Mouse (Mus musculus): ENCODE results near the gene Lypd3.
A peak's percentile ranks its signal among the peaks of the same experiment; 100 is the strongest.
"Not testable (repeated sequence)": the region's sequence is repeated elsewhere in the genome, so short reads cannot be mapped to it uniquely, and the experiment has no call there.

Lypd3 gene

DNA sequence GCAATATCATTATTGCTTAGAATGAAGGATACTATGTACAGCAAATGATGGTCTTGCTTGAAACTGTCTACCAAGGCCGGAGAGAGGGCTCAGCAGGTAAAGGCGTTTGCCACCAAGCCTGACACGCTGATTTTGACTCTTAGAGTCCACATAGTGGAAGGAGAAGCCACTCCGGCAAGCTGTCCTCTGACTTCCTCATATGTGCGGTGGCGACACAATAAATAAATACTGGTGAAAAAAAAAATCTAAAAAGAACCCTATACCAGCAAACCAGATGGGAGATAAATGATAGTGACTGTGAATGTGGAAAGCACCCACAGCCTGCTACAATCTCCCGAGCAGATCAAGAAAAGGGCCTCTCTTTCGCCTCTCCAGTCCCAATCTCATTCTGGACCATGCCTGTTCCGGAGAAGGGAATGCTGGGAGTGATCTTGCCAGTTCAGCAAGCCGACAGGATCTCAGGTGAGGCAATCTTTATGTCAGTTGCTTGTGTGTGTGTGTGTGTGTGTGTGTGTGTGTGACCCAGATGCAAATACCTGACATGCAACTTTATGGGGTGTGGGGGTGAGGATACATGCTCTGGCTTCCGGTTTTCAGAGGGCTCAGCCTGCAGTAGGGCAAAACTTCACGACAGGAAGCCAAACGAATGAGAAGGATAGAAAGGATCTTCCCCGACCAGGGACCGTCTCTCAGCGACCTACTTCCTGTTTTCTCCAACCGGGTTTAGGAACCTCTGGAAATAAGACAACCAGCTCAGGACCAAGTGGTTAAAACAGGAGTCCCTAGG, 25.0 kb downstream of the Lypd3 start:
- DNase-seq (ENCODE audit: low spot score in 2 of 2): peak; percentile 15 to 18

DNA sequence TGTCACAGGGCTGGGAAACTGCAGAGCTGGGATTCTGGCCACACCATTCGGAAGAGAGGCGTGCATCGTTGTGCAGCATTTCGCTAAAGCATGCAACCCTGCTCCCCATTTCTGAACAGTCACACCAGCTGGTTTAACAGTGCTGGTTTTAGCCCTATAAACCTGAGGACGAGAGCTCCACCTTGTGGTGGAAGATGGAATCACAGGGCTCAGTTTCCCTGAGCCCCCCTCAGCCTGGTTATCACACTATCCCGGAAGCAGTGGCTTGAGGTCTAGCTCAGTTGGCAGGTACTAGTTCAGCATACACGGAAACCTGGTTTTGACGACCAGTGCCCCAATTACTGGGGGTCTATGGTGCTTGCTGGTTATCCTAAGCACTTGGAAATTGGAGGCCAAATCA, 26.2 kb downstream of the Lypd3 start:
- DNase-seq (ENCODE audit: low spot score in 2 of 2): peak; percentile 58 to 81

DNA sequence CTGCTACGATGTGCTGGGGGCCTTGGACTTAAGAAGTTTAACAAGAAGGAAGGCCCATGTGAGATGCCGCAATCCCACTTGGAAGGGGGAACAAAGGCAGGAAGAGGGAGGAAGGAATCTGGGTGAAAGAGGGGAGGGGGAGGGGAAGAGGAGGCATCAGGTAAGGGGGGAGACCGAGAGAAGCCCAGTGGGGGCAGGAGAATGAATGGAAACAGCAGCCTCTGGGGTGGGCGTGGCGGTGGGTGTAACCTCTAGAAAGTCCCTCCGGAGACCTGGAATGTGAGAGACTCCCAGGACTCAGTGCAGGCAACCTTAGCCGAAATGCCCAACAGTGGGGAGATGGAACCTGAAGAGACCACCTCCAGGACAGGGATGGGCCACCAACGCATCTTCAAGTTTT, 28.0 kb downstream of the Lypd3 start:
- no peak for DNase-seq (ENCODE audit: low spot score in 2 of 2)

GRCm38 (mm10) chr7:24664959-24665358, 28.6 kb downstream of the Lypd3 start:
- DNase-seq (ENCODE audit: low spot score in 2 of 2): no peak

DNA sequence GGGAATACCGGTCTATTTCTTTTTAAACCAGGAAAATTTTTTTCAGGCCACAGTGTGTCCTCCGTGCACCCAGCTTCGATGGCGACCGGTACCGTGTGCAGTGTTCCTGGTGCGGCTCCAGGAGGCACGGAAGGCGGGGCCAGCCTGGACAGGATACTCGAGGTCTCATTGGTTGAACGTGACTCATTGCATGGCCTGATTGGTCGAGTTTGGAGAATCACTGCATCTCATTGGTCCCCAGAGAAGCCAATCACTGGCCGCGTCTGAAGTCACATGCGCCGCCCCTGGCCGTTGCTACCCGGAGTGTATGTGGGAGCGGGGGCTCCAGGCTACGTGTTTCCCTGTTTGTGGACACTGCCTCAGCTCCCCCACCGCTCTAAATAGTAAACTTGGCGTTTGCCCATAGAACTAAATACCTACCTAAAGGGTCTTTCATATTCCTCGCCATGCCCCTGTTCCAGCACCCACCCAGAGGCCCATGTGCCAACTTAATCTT, 35.6 kb downstream of the Lypd3 start:
- DNase-seq (ENCODE audit: low spot score in 2 of 2): no peak

DNA sequence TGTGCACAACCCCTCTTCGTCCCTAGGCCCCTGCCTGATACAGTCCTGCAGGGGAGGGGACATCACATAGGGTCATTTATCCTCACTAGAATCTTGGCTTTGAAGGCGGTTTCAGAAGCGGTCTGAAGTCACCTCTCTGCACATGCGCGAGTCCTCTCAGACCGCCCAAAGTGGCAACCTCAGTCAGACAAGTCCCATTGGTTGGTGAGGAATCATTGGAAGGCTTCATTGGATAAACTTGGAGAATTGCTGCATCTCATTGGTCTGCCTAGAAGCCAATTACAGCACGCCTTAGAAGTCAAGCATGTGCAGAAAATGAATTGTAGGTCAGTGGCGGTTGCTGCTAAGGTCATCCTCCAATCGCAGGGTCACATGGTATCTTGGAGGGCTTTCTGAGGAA, 40.2 kb downstream of the Lypd3 start, which contains the start of gene Tex101:
Gene Tex101 (minus strand): TSS at position 101 of the 400 bp plus-strand sequence.
- DNase-seq (ENCODE audit: low spot score in 2 of 2): no peak

GRCm38 (mm10) chr7:24684121-24684520, 47.8 kb downstream of the Lypd3 start:
- DNase-seq (ENCODE audit: low spot score in 2 of 2): peak in 1 of 2 experiments; percentile 47

DNA sequence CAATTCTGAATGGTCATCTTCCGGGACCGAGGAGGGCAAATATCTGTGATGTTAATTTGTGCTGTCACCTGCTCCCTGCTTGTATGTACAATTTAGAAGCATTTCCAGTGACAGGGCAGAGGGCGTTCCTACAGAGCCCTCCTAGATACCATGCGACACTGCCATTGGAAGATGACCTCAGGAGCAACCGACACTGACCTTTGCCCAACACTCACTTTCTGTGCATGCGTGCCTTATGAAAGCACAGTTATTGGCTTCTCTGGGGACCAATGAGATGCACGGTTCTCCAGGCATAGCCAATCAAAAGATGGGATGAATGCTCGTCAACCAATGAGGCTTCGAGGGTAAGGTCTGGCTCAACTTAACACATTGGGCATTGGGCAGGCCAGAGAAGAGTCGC, 51.2 kb downstream of the Lypd3 start:
- DNase-seq (ENCODE audit: low spot score in 2 of 2): not testable (repeated sequence)

Measured in spleen, postnatal 10 days (tissue).